Mouse (Mus musculus) CH12.LX (cell line): ENCODE measurements around the gene Gpx3.
A peak's percentile ranks its signal among the peaks of the same experiment; 100 is the strongest.

Experiments used
- BHLHE40 ChIP-seq: IDR thresholded peaks from 2 replicates; pipeline ENCODE4 v1.6.1; 2011; ENCODE audit warnings: mild to moderate bottlenecking, low read depth, low read length, improper control_type of control experiment
- CTCF ChIP-seq, 2 experiments: IDR thresholded peaks in 1 of 2; conservative IDR thresholded peaks in 1 of 2; 2 replicates each; pipeline ENCODE4 v1.5.1; 2011 to 2012; ENCODE audit warnings: low read depth in 2 of 2, low read length in 2 of 2, improper control_type of control experiment in 1 of 2, inconsistent platforms in 1 of 2, mild to moderate bottlenecking in 1 of 2, moderate library complexity in 1 of 2
- E2F4 ChIP-seq: IDR thresholded peaks from 2 replicates; pipeline ENCODE4 v1.6.1; 2011; ENCODE audit warnings: low read depth, low read length, improper control_type of control experiment; ENCODE audit not compliant: insufficient replicate concordance
- MAFK ChIP-seq: IDR thresholded peaks from 2 replicates; pipeline ENCODE4 v1.6.1; 2011; ENCODE audit warnings: low read length, improper control_type of control experiment; ENCODE audit not compliant: insufficient replicate concordance
- MXI1 ChIP-seq: IDR thresholded peaks from 2 replicates; pipeline ENCODE4 v1.6.1; 2011; ENCODE audit warnings: mild to moderate bottlenecking, low read depth, low read length, improper control_type of control experiment
- NELFE ChIP-seq: IDR thresholded peaks from 2 replicates; pipeline ENCODE4 v1.6.1; 2011; ENCODE audit warnings: low read depth, low read length, improper control_type of control experiment
- NRF1 ChIP-seq: IDR thresholded peaks from 2 replicates; pipeline ENCODE4 v1.6.1; 2014; ENCODE audit warnings: low read depth, mild to moderate bottlenecking, inconsistent platforms, low read length, improper control_type of control experiment, moderate library complexity
- POLR2A ChIP-seq: IDR thresholded peaks from 2 replicates; pipeline ENCODE4 v1.6.1; 2011; ENCODE audit warnings: low read depth, mild to moderate bottlenecking, improper control_type of control experiment, low read length
- SIN3A ChIP-seq: IDR thresholded peaks from 2 replicates; pipeline ENCODE4 v1.6.1; 2012; ENCODE audit warnings: low read length, improper control_type of control experiment, inconsistent platforms
- SMC3 ChIP-seq: IDR thresholded peaks from 2 replicates; pipeline ENCODE4 v1.6.1; 2011; ENCODE audit warnings: low read depth, low read length, improper control_type of control experiment
- ZKSCAN1 ChIP-seq: IDR thresholded peaks from 2 replicates; pipeline ENCODE4 v1.6.1; 2012; ENCODE audit warnings: low read depth, inconsistent platforms, low read length, improper control_type of control experiment, borderline replicate concordance
- ZMIZ1 ChIP-seq: IDR thresholded peaks from 2 replicates; pipeline ENCODE4 v1.6.1; 2012; ENCODE audit warnings: low read depth, mild to moderate bottlenecking, inconsistent platforms, low read length, improper control_type of control experiment

- TF ChIP-seq CTCF (conservative IDR thresholded peaks at IDR 0.05 in 1 of 2, IDR thresholded peaks at IDR 0.05 in 1 of 2; ENCODE audit: low read depth in 2 of 2, low read length in 2 of 2): no peak
- no peak for TF ChIP-seq SMC3
- TF ChIP-seq NELFE: no peak
- no peak for TF ChIP-seq SIN3A
- no peak for TF ChIP-seq E2F4
- no peak for TF ChIP-seq NRF1
- no peak for TF ChIP-seq POLR2A
- no peak for TF ChIP-seq BHLHE40
- TF ChIP-seq ZMIZ1: no peak
- TF ChIP-seq ZKSCAN1: no peak
- TF ChIP-seq MXI1: no peak
- peak; percentile 46; the same call in 1 of the 2 replicates for TF ChIP-seq MAFK
These were observed 17.9 kb upstream of the Gpx3 start for GRCm38 (mm10) chr11:54884197-54884828.
